Mouse (Mus musculus) embryonic facial prominence, embryonic 13.5 days (tissue): ENCODE results near the gene Btn2a2. TPM values are rescaled to one million over a fixed set of nuclear protein-coding genes. Genes with fewer than 3 reads are reported as not detected.

Experiments
- ATAC-seq: fragments of 200-750 bp; cut with Nextera tagmentation; 2 replicates; pipeline ENCODE4 v1.8.0; 2017; ENCODE audit warnings: low read depth; ENCODE audit not compliant: insufficient number of reproducible peaks, insufficient read depth, low FRiP score, low TSS enrichment
- H3K27ac ChIP-seq: fragments of 300-500 bp; sonication (generic); 2 replicates; pipeline ENCODE4 v1.5.1; 2015; ENCODE audit warnings: moderate library complexity, mild to moderate bottlenecking, inconsistent platforms
- H3K27me3 ChIP-seq: fragments of 300-500 bp; sonication (generic); 2 replicates; pipeline ENCODE4 v1.6.1; 2015; ENCODE audit warnings: mild to moderate bottlenecking, inconsistent platforms
- H3K36me3 ChIP-seq: fragments of 300-500 bp; sonication (generic); 2 replicates; pipeline ENCODE4 v1.6.1; 2015; ENCODE audit warnings: mild to moderate bottlenecking, inconsistent platforms
- H3K4me1 ChIP-seq: fragments of 300-500 bp; sonication (generic); 2 replicates; pipeline ENCODE4 v1.6.1; 2015; ENCODE audit warnings: inconsistent platforms
- H3K4me2 ChIP-seq: fragments of 300-500 bp; sonication (generic); 2 replicates; pipeline ENCODE4 v1.6.1; 2015; ENCODE audit warnings: moderate library complexity, mild to moderate bottlenecking, inconsistent platforms
- H3K4me3 ChIP-seq: fragments of 300-500 bp; sonication (generic); 2 replicates; pipeline ENCODE4 v1.5.1; 2015; ENCODE audit warnings: mild to moderate bottlenecking, inconsistent platforms
- H3K9ac ChIP-seq: fragments of 300-500 bp; sonication (generic); 2 replicates; pipeline ENCODE4 v1.6.1; 2015; ENCODE audit warnings: mild to moderate bottlenecking, inconsistent platforms
- H3K9me3 ChIP-seq: fragments of 300-500 bp; sonication (generic); 2 replicates; pipeline ENCODE4 v1.6.1; 2016; ENCODE audit warnings: inconsistent platforms
- WGBS: fragments of 180-500 bp; shearing (Covaris S2); methylation state at CpG from one replicate; pipeline ENCODE4 v1.1.7; 2015; ENCODE audit warnings: mixed read lengths; 5-methylcytosine and 5-hydroxymethylcytosine counted together
- polyA plus RNA-seq: library from polyadenylated mRNA; unstranded; fragments of >200 nt; fragmentation: Nextera tagmentation; extraction: Ambion mirVana; gene quantifications from 2 replicates; pipeline ENCODE4 v1.2.1, GENCODE M21; 2015

Gene Btn2a2
- polyA plus RNA-seq, 1 experiment from 2014 or later, result 1.7 TPM

DNA sequence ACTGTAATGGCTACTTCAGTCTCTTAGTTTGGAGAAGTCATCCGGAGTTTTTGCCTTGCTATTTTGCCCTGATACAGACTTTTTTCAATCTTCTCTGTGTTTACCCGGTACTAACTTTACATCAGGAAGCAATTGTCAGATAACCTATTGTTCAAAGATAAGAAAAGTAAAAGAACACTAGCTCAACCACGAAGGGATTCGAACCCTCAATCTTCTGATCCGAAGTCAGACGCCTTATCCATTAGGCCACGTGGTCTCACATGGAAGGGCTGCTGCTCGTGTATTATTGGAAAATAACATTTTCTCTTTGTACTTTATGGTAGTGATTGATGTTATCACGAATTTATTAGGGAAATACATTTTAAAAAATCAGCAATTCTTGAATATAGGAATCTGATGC lies 15.1 kb upstream of the Btn2a2 start:
- Histone ChIP-seq H3K27me3 (no peaks in the 10 kb centered on the region), H3K9ac (no peak overlapping the region), H3K4me2 (peak overlapping the region; percentile 25), H3K4me1 (peaks cover 23% of the 10 kb centered on the region), H3K27ac (no peak overlapping the region), H3K9me3 (no peaks in the 10 kb centered on the region), H3K4me3 (peak overlapping the region; percentile 5; the same call in 1 of the 2 replicates), H3K36me3 (no peaks in the 10 kb centered on the region)
- WGBS, result 2% methylated on average over 9 of the region's 9 CpGs
- ATAC-seq, result no peak

GRCm38 (mm10) chr13:23502916-23503315 lies 14.3 kb upstream of the Btn2a2 start:
- no peaks in the 10 kb centered on the region for H3K36me3 ChIP-seq
- no peak for ATAC-seq
- WGBS, result 22% methylated on average over 4 of the region's 4 CpGs

DNA sequence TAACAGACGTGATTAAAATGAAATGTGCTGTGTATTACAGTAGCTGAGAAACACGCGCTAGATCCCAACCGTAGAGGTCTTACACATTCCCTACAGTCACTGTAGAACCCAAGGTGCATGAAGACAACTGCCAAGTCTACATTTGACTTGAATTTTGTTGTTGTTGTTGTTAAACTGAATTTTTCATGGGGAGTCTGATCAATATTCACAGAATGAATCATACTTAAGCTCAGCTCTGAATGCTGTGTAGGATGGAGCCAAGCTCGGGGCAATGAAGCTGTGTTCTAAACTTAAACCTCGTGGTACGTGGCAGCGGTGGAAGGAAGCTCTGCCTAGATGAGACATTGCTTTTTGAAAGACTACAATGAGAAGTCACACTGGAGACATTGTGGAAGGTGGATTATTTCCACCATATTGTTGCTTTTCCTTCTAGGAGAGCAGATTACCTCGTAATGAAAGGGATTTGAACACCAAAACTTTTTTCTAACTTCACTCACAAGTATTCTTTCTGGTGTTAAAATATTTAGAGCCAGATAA lies 13.4 kb upstream of the Btn2a2 start:
- Histone ChIP-seq H3K27ac (no peak overlapping the region), H3K4me3 (peak overlapping the region; percentile 15; the same call in 1 of the 2 replicates), H3K4me2 (peak overlapping the region; percentile 42), H3K9ac (no peak overlapping the region), H3K36me3 (no peaks in the 10 kb centered on the region), H3K27me3 (no peaks in the 10 kb centered on the region), H3K4me1 (peaks cover 33% of the 10 kb centered on the region), H3K9me3 (no peaks in the 10 kb centered on the region)
- WGBS, result 27% methylated on average over 9 of the region's 9 CpGs
- no peak for ATAC-seq

More at GRCm38 (mm10) chr13:23502916-23503315, 14.3 kb upstream of the Btn2a2 start:
- no peak overlapping the region for H3K9ac ChIP-seq
- H3K9me3 ChIP-seq, result no peaks in the 10 kb centered on the region
- peaks cover 30% of the 10 kb centered on the region for H3K4me1 ChIP-seq
- H3K4me2 ChIP-seq, result no peak overlapping the region
- no peak overlapping the region for H3K4me3 ChIP-seq
- no peaks in the 10 kb centered on the region for H3K27me3 ChIP-seq
- no peak overlapping the region for H3K27ac ChIP-seq

DNA sequence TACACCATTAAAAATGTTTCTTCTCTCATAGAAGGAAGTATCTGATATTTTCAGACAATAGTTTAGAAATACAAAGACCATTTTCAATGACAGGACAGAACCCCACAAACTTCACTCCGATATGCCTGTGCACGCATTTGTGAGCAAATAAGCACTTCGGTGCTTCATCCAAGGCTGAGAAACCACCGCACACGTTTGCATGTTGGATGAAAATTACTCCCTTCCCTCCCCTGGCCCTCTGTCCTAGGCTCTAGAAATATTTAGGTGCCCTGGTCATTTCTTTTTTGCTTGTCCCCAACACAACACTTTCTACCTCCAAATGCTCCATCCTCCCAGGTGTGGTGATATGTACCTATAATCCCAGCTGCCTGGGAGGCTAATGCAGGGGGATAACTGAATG lies 12.9 kb upstream of the Btn2a2 start:
- H3K4me2 ChIP-seq, result peak overlapping the region; percentile 42

GRCm38 (mm10) chr13:23500424-23501200 lies 12.0 kb upstream of the Btn2a2 start:
- WGBS, result 2% methylated on average over 17 of the region's 17 CpGs
- peak overlapping the region; percentile 42 for H3K4me2 ChIP-seq
- no peak overlapping the region for H3K4me3 ChIP-seq
- no peak overlapping the region for H3K27ac ChIP-seq
- no peaks in the 10 kb centered on the region for H3K36me3 ChIP-seq
- peaks cover 25% of the 10 kb centered on the region for H3K4me1 ChIP-seq
- 0 out of 2 replicates have a peak, but pooled peaks have one; percentile 46 for ATAC-seq
- H3K9me3 ChIP-seq, result no peaks in the 10 kb centered on the region
- H3K9ac ChIP-seq, result no peak overlapping the region
- no peaks in the 10 kb centered on the region for H3K27me3 ChIP-seq

More for the DNA sequence above, 12.9 kb upstream of the Btn2a2 start:
- H3K27me3 ChIP-seq, result no peaks in the 10 kb centered on the region
- peak overlapping the region; percentile 15; the same call in 1 of the 2 replicates for H3K4me3 ChIP-seq
- H3K27ac ChIP-seq, result no peak overlapping the region
- H3K36me3 ChIP-seq, result no peaks in the 10 kb centered on the region
- WGBS, result 18% methylated on average over 5 of the region's 5 CpGs
- ATAC-seq, result no peak
- H3K9ac ChIP-seq, result no peak overlapping the region
- H3K9me3 ChIP-seq, result no peaks in the 10 kb centered on the region
- H3K4me1 ChIP-seq, result peaks cover 31% of the 10 kb centered on the region

DNA sequence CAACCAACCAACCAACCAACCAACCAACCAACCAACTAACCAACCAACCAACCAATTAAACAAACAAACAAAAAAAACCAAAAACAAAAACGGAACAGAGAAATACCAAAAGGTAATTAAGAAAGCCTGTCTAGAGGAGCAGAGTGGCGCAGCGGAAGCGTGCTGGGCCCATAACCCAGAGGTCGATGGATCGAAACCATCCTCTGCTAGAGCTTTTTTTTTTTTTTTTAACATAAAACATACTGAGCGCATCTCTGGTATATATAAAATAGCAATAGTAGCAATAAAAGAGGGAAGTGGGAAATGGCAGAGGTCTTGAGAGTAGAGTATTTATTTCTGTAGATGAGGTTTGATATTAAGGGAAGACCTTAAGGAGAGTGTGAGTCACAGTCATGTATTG lies 11.3 kb upstream of the Btn2a2 start:
- Histone ChIP-seq H3K9ac (no peak overlapping the region), H3K4me1 (peaks cover 20% of the 10 kb centered on the region), H3K27me3 (no peaks in the 10 kb centered on the region), H3K4me3 (no peak overlapping the region), H3K27ac (no peak overlapping the region), H3K9me3 (no peaks in the 10 kb centered on the region), H3K4me2 (no peak overlapping the region), H3K36me3 (no peaks in the 10 kb centered on the region)
- 8% methylated on average over 7 of the region's 7 CpGs for WGBS
- no peak for ATAC-seq

DNA sequence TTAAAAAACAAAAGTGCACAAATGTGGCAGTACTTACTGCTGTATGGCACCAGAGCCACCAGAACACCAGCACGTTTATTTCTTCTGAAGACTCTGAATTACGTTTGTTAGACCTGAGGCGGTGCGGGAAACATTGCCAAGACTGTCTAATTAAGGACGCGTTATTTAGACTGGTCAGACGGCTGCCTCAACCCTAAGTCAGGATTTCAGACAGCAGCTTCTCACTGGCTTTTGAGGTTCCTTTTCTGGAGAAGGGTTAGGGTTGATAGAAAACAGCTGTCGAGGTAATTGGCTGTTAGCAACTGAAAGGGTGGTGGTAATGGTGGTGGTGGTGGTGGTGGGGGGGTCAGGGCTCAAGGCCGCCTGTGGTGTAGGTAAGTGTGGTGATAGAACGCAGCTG lies 10.0 kb upstream of the Btn2a2 start:
- peak overlapping the region; percentile 44; the same call in 1 of the 2 replicates for H3K9ac ChIP-seq
- WGBS, result 2% methylated on average over 10 of the region's 10 CpGs
- no peak for ATAC-seq
- no peaks in the 10 kb centered on the region for H3K27me3 ChIP-seq
- H3K4me3 ChIP-seq, result peak overlapping the region; percentile 37
- H3K27ac ChIP-seq, result no peak overlapping the region
- H3K4me2 ChIP-seq, result peak overlapping the region; percentile 61
- no peaks in the 10 kb centered on the region for H3K9me3 ChIP-seq
- no peaks in the 10 kb centered on the region for H3K36me3 ChIP-seq
- peaks cover 16% of the 10 kb centered on the region for H3K4me1 ChIP-seq

DNA sequence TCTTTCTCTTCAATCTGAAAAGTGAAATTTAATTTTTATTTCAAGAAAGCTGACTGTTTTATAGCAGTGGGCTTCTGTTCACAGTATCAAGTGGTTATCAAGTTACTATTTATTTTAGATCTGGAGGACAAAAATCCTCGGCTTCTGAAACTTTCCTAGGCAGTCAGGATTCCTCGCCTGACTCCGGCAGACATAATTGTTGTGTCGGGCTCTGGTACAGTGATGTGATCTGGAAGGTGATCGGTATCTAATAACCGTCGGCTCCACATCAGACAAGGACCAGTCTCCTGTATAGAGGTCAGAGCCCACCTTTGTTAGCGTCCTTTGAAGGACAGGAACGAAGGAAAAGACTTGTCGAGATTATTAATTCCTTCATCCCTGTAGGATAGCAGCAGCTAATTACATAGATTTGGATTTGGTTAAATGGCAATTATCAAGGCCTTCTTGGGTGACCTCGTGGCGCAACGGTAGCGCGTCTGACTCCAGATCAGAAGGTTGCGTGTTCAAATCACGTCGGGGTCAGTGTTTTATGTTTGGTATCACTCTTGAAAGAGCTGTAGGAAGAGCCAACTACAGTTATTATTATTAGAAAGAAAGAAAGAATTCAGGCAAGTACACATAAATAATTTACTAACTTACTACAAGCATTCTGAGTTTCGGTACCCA lies 9.1 kb upstream of the Btn2a2 start:
- Histone ChIP-seq H3K27me3 (no peaks in the 10 kb centered on the region), H3K9ac (no peak overlapping the region), H3K4me3 (peak overlapping the region; percentile 37), H3K27ac (no peak overlapping the region), H3K4me2 (peak overlapping the region; percentile 61), H3K36me3 (no peaks in the 10 kb centered on the region), H3K4me1 (peaks cover 16% of the 10 kb centered on the region), H3K9me3 (no peaks in the 10 kb centered on the region)
- ATAC-seq, result no peak
- 3% methylated on average over 19 of the region's 19 CpGs for WGBS

GRCm38 (mm10) chr13:23495526-23495925 lies 6.9 kb upstream of the Btn2a2 start:
- Histone ChIP-seq H3K27ac (no peak overlapping the region), H3K9me3 (no peaks in the 10 kb centered on the region), H3K36me3 (no peaks in the 10 kb centered on the region), H3K4me1 (peaks cover 12% of the 10 kb centered on the region), H3K9ac (no peak overlapping the region), H3K4me3 (no peak overlapping the region), H3K27me3 (no peaks in the 10 kb centered on the region), H3K4me2 (no peak overlapping the region)
- no peak for ATAC-seq
- 68% methylated on average over 6 of the region's 6 CpGs for WGBS

- H3K27ac ChIP-seq, result no peak overlapping the region
- no peaks in the 10 kb centered on the region for H3K27me3 ChIP-seq
- peak overlapping the region; percentile 51 for H3K4me2 ChIP-seq
- 9% methylated on average over 14 of the region's 14 CpGs for WGBS
- H3K4me1 ChIP-seq, result no peaks in the 10 kb centered on the region
- H3K4me3 ChIP-seq, result peak overlapping the region; percentile 30
- no peak for ATAC-seq
- no peaks in the 10 kb centered on the region for H3K9me3 ChIP-seq
- H3K36me3 ChIP-seq, result no peaks in the 10 kb centered on the region
- H3K9ac ChIP-seq, result no peak overlapping the region
Measured at GRCm38 (mm10) chr13:23491990-23492389, 3.3 kb upstream of the Btn2a2 start.

DNA sequence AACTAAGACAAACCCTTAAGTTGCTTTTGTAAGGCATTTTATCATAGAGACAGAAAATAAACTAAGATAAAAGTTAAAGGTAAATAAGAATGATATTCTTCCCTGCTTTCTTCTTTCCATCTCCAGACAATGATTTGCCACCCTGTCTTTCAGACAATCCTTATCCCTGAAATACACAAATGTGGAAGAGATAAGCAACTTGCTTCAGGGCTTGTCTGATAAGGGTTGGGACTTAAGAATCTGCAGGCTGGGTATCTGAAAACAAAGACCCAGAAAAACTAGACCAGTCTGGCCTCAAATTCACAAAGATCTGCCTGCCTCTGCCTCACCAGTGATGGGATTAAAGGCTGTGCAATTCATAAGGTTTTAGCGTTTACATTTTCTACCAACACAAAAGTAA lies 2.6 kb upstream of the Btn2a2 start:
- ATAC-seq, result no peak
- Histone ChIP-seq H3K4me3 (no peak overlapping the region), H3K36me3 (no peaks in the 10 kb centered on the region), H3K27ac (no peak overlapping the region), H3K4me1 (no peaks in the 10 kb centered on the region), H3K27me3 (no peaks in the 10 kb centered on the region), H3K9ac (no peak overlapping the region), H3K9me3 (no peaks in the 10 kb centered on the region), H3K4me2 (no peak overlapping the region)
- 18% methylated on average over 1 of the region's 1 CpGs for WGBS

- no peak overlapping the region for H3K9ac ChIP-seq
Measured at GRCm38 (mm10) chr13:23490863-23491262, 2.2 kb upstream of the Btn2a2 start.

More at GRCm38 (mm10) chr13:23490863-23491262, 2.2 kb upstream of the Btn2a2 start:
- Histone ChIP-seq H3K27me3 (no peaks in the 10 kb centered on the region), H3K4me2 (no peak overlapping the region), H3K27ac (no peak overlapping the region), H3K36me3 (no peaks in the 10 kb centered on the region), H3K4me1 (no peaks in the 10 kb centered on the region), H3K4me3 (no peak overlapping the region), H3K9me3 (no peaks in the 10 kb centered on the region)
- ATAC-seq, result no peak
- WGBS, result 59% methylated on average over 1 of the region's 1 CpGs
